Mouse (Mus musculus) MEL (cell line): Measurements from ENCODE around the gene Anks1. TPM values are rescaled to one million over a fixed set of nuclear protein-coding genes. Genes with fewer than 3 reads are reported as not detected.

Experiments used
- DNase-seq: peaks from one replicate; pipeline ENCODE4 v3.0.0; 2011; ENCODE audit warnings: low read depth, low spot score
- H3K27ac ChIP-seq: 2 replicates; pipeline ENCODE4 v1.5.1; 2012; ENCODE audit warnings: low read depth, mild to moderate bottlenecking, control low read depth, low read length, moderate library complexity; ENCODE audit not compliant: control insufficient read depth
- H3K27me3 ChIP-seq, 2 experiments: fragments of 150-350 bp in 1 of 2; sonication (generic) in 1 of 2; 2 replicates each; pipeline ENCODE4 v1.6.1; 2012; ENCODE audit warnings: low read length in 2 of 2, mild to moderate bottlenecking in 2 of 2, improper control_type of control experiment in 1 of 2, moderate library complexity in 1 of 2; ENCODE audit not compliant: insufficient read depth in 2 of 2, control insufficient read depth in 1 of 2
- H3K36me3 ChIP-seq, 2 experiments: 2 replicates each; pipeline ENCODE4 v1.6.1; 2012 to 2014; ENCODE audit warnings: low read length in 2 of 2, improper control_type of control experiment in 1 of 2, inconsistent platforms in 1 of 2, mild to moderate bottlenecking in 1 of 2; ENCODE audit not compliant: insufficient read depth in 2 of 2, control insufficient read depth in 1 of 2
- H3K4me1 ChIP-seq, 2 experiments: fragments of 150-350 bp in 1 of 2; sonication (generic) in 1 of 2; 2 replicates each; pipeline ENCODE4 v1.6.1; 2012; ENCODE audit warnings: low read length in 2 of 2, improper control_type of control experiment in 1 of 2, mild to moderate bottlenecking in 1 of 2; ENCODE audit not compliant: insufficient read depth in 2 of 2, control insufficient read depth in 1 of 2
- H3K4me3 ChIP-seq, 2 experiments: fragments of 150-350 bp in 1 of 2; sonication (generic) in 1 of 2; 2 replicates each; pipeline ENCODE4 v1.5.1; 2012; ENCODE audit warnings: low read depth in 2 of 2, low read length in 2 of 2, mild to moderate bottlenecking in 2 of 2, moderate library complexity in 2 of 2, control low read depth in 1 of 2, improper control_type of control experiment in 1 of 2; ENCODE audit not compliant: control insufficient read depth in 1 of 2, insufficient read depth in 1 of 2
- H3K79me2 ChIP-seq: 2 replicates; pipeline ENCODE4 v1.6.1; 2012; ENCODE audit warnings: mild to moderate bottlenecking, low read length, moderate library complexity; ENCODE audit not compliant: control insufficient read depth, poor library complexity, insufficient read depth
- H3K9ac ChIP-seq: 2 replicates; pipeline ENCODE4 v1.6.1; 2012; ENCODE audit warnings: low read depth, mild to moderate bottlenecking, control low read depth, low read length, moderate library complexity; ENCODE audit not compliant: control insufficient read depth, poor library complexity, severe bottlenecking
- H3K9me3 ChIP-seq: fragments of 150-350 bp; sonication (generic); replicated peaks from 2 replicates; pipeline ENCODE4 v1.6.1; 2012; ENCODE audit warnings: mild to moderate bottlenecking, low read length, improper control_type of control experiment, moderate library complexity; ENCODE audit not compliant: insufficient read depth
- BHLHE40 ChIP-seq: IDR thresholded peaks from 2 replicates; pipeline ENCODE4 v1.6.1; 2012; ENCODE audit warnings: low read depth, mild to moderate bottlenecking, inconsistent platforms, low read length, improper control_type of control experiment, borderline replicate concordance
- CTCF ChIP-seq, 3 experiments: IDR thresholded peaks in 2 of 3; conservative IDR thresholded peaks in 1 of 3; 2 replicates each; pipeline ENCODE4 v1.5.1; 2011 to 2012; ENCODE audit warnings: low read length in 3 of 3, low read depth in 2 of 3, mild to moderate bottlenecking in 2 of 3, improper control_type of control experiment in 1 of 3, inconsistent platforms in 1 of 3, mixed read lengths in 1 of 3, moderate library complexity in 1 of 3; ENCODE audit not compliant: control insufficient read depth in 1 of 3, insufficient read depth in 1 of 3, poor library complexity in 1 of 3, severe bottlenecking in 1 of 3
- E2F4 ChIP-seq: IDR thresholded peaks from 2 replicates; pipeline ENCODE4 v1.6.1; 2011; ENCODE audit warnings: low read depth, low read length, improper control_type of control experiment, borderline replicate concordance
- ELF1 ChIP-seq: IDR thresholded peaks from 2 replicates; pipeline ENCODE4 v1.6.1; 2014; ENCODE audit warnings: low read depth, mild to moderate bottlenecking, inconsistent platforms, low read length, improper control_type of control experiment, moderate library complexity
- ETS1 ChIP-seq: IDR thresholded peaks from 2 replicates; pipeline ENCODE4 v1.6.1; 2012; ENCODE audit warnings: low read depth, mild to moderate bottlenecking, inconsistent platforms, low read length, improper control_type of control experiment, moderate library complexity
- GATA1 ChIP-seq: IDR thresholded peaks from 2 replicates; pipeline ENCODE4 v1.6.1; 2011; ENCODE audit warnings: low read depth, low read length, improper control_type of control experiment
- HCFC1 ChIP-seq: IDR thresholded peaks from 2 replicates; pipeline ENCODE4 v1.6.1; 2012; ENCODE audit warnings: low read depth, mild to moderate bottlenecking, inconsistent platforms, low read length, improper control_type of control experiment, moderate library complexity
- KAT2A ChIP-seq: conservative IDR thresholded peaks from 2 replicates; pipeline ENCODE4 v1.6.1; 2012; ENCODE audit warnings: low read depth, low read length, improper control_type of control experiment, inconsistent platforms
- MXI1 ChIP-seq: IDR thresholded peaks from 2 replicates; pipeline ENCODE4 v1.6.1; 2011; ENCODE audit warnings: mild to moderate bottlenecking, low read depth, low read length, improper control_type of control experiment
- MYB ChIP-seq: IDR thresholded peaks from 2 replicates; pipeline ENCODE4 v1.6.1; 2011; ENCODE audit warnings: mild to moderate bottlenecking, low read depth, low read length, improper control_type of control experiment
- MYC ChIP-seq: IDR thresholded peaks from 2 replicates; pipeline ENCODE4 v1.6.1; 2011; ENCODE audit warnings: low read depth, mild to moderate bottlenecking, low read length, improper control_type of control experiment, moderate library complexity
- NELFE ChIP-seq: IDR thresholded peaks from 2 replicates; pipeline ENCODE4 v1.6.1; 2011; ENCODE audit warnings: low read depth, low read length, improper control_type of control experiment
- POLR2A ChIP-seq, 2 experiments: IDR thresholded peaks; 2 replicates each; pipeline ENCODE4 v1.6.1; 2011 to 2012; ENCODE audit warnings: low read length in 2 of 2, mild to moderate bottlenecking in 2 of 2, control low read depth in 1 of 2, improper control_type of control experiment in 1 of 2, low read depth in 1 of 2, moderate library complexity in 1 of 2; ENCODE audit not compliant: control insufficient read depth in 1 of 2, insufficient read depth in 1 of 2, poor library complexity in 1 of 2
- POLR2AphosphoS2 ChIP-seq: IDR thresholded peaks from 2 replicates; pipeline ENCODE4 v1.6.1; 2011; ENCODE audit warnings: low read length, improper control_type of control experiment
- POLR2AphosphoS5 ChIP-seq: IDR thresholded peaks from 2 replicates; pipeline ENCODE4 v1.6.1; 2012; ENCODE audit warnings: low read depth, borderline replicate concordance, mild to moderate bottlenecking, inconsistent platforms, low read length, moderate library complexity, mixed read lengths
- RCOR1 ChIP-seq: IDR thresholded peaks from 2 replicates; pipeline ENCODE4 v1.6.1; 2012; ENCODE audit warnings: low read depth, mild to moderate bottlenecking, inconsistent platforms, low read length, improper control_type of control experiment
- SMC3 ChIP-seq: IDR thresholded peaks from 2 replicates; pipeline ENCODE4 v1.6.1; 2011; ENCODE audit warnings: low read depth, low read length, improper control_type of control experiment
- TBP ChIP-seq: IDR thresholded peaks from 2 replicates; pipeline ENCODE4 v1.8.0; 2011; ENCODE audit warnings: low read depth, low read length, improper control_type of control experiment
- TCF12 ChIP-seq: IDR thresholded peaks from 2 replicates; pipeline ENCODE4 v1.6.1; 2014; ENCODE audit warnings: low read depth, mild to moderate bottlenecking, inconsistent platforms, low read length, improper control_type of control experiment, moderate library complexity
- USF1 ChIP-seq: IDR thresholded peaks from 2 replicates; pipeline ENCODE4 v1.6.1; 2014; ENCODE audit warnings: low read depth, mild to moderate bottlenecking, inconsistent platforms, low read length, improper control_type of control experiment, moderate library complexity
- USF2 ChIP-seq, 2 experiments: IDR thresholded peaks; 2 replicates each; pipeline ENCODE4 v1.6.1; 2011 to 2012; ENCODE audit warnings: improper control_type of control experiment in 2 of 2, low read length in 2 of 2, borderline replicate concordance in 1 of 2, inconsistent platforms in 1 of 2, low read depth in 1 of 2, mild to moderate bottlenecking in 1 of 2; ENCODE audit not compliant: insufficient read depth in 1 of 2
- ZMIZ1 ChIP-seq: IDR thresholded peaks from 2 replicates; pipeline ENCODE4 v1.6.1; 2012; ENCODE audit warnings: low read depth, mild to moderate bottlenecking, inconsistent platforms, low read length, improper control_type of control experiment, moderate library complexity
- ZNF384 ChIP-seq: IDR thresholded peaks from 2 replicates; pipeline ENCODE4 v1.6.1; 2012; ENCODE audit warnings: low read depth, mild to moderate bottlenecking, inconsistent platforms, low read length, improper control_type of control experiment
- polyA plus RNA-seq, 2 experiments: library from polyadenylated mRNA; stranded (reverse) in 1 of 2; unstranded in 1 of 2; fragments of >175 nt in 1 of 2; fragments of >200 nt in 1 of 2; gene quantifications; 2 replicates each; pipeline versions ENCODE4 v1.2.1 to v1.2.4; 2012; ENCODE audit warnings: low replicate concordance in 2 of 2, low read depth in 1 of 2; ENCODE audit not compliant: insufficient read length in 2 of 2, insufficient read depth in 1 of 2, missing spikeins in 1 of 2
- total RNA-seq: library from RNA; depleted of rRNA; stranded (reverse); fragments of 300-350 nt; gene quantifications from 2 replicates; pipeline ENCODE4 v1.2.3, GENCODE M21; 2012

The Anks1 gene
- total and polyA plus RNA-seq, 3 experiments: 11.9 to 15.9 TPM; not detected in 1

GRCm38 (mm10) chr17:28013259-28013875 lies 104.3 kb downstream of the Anks1 start:
- Histone ChIP-seq H3K4me1 (no peaks in the 10 kb centered on the region), H3K36me3 (no peaks in the 10 kb centered on the region), H3K9ac (no peak overlapping the region)

GRCm38 (mm10) chr17:28014449-28014848 lies 105.3 kb downstream of the Anks1 start:
- Histone ChIP-seq H3K4me3 (no peak overlapping the region), H3K9ac (no peak overlapping the region), H3K27me3 (no peaks in the 10 kb centered on the region), H3K9me3 (no peaks in the 10 kb centered on the region), H3K79me2 (no peaks in the 10 kb centered on the region), H3K27ac (no peak overlapping the region), H3K36me3 (no peaks in the 10 kb centered on the region), H3K4me1 (no peaks in the 10 kb centered on the region)
- no peak for TF ChIP-seq ZNF384
- no peak for TF ChIP-seq ELF1
- no peak for TF ChIP-seq MYB
- no peak for TF ChIP-seq E2F4
- TF ChIP-seq RCOR1: no peak
- TF ChIP-seq GATA1: no peak
- TF ChIP-seq USF2 (IDR thresholded peaks at IDR 0.05; ENCODE audit: borderline replicate concordance in 1 of 2, insufficient read depth in 1 of 2, low read depth in 1 of 2, low read length in 2 of 2): no peak
- TF ChIP-seq MYC: no peak
- TF ChIP-seq KAT2A: no peak
- TF ChIP-seq HCFC1: no peak
- no peak for TF ChIP-seq POLR2A (IDR thresholded peaks at IDR 0.05; ENCODE audit: control insufficient read depth in 1 of 2, insufficient read depth in 1 of 2, low read depth in 1 of 2, low read length in 2 of 2, poor library complexity in 1 of 2)
- TF ChIP-seq NELFE: no peak
- no peak for TF ChIP-seq ZMIZ1
- no peak for TF ChIP-seq POLR2AphosphoS2
- no peak for TF ChIP-seq SMC3
- TF ChIP-seq CTCF (IDR thresholded peaks at IDR 0.05 in 2 of 3, conservative IDR thresholded peaks at IDR 0.05 in 1 of 3; ENCODE audit: control insufficient read depth in 1 of 3, insufficient read depth in 1 of 3, low read depth in 2 of 3, low read length in 3 of 3, poor library complexity in 1 of 3, severe bottlenecking in 1 of 3): no peak
- TF ChIP-seq TBP: no peak
- TF ChIP-seq POLR2AphosphoS5: no peak
- no peak for TF ChIP-seq USF1
- no peak for TF ChIP-seq TCF12
- no peak for DNase-seq

More at GRCm38 (mm10) chr17:28013259-28013875, 104.3 kb downstream of the Anks1 start:
- no peak overlapping the region for H3K4me3 ChIP-seq
- peak; percentile 70 for DNase-seq
- H3K27ac ChIP-seq: no peak overlapping the region
- no peaks in the 10 kb centered on the region for H3K27me3 ChIP-seq
- H3K9me3 ChIP-seq: no peaks in the 10 kb centered on the region
- H3K79me2 ChIP-seq: no peaks in the 10 kb centered on the region
- TF ChIP-seq MXI1 (no peak), RCOR1 (no peak), BHLHE40 (no peak), ETS1 (no peak), CTCF (IDR thresholded peaks at IDR 0.05 in 2 of 3, conservative IDR thresholded peaks at IDR 0.05 in 1 of 3; ENCODE audit: control insufficient read depth in 1 of 3, insufficient read depth in 1 of 3, low read depth in 2 of 3, low read length in 3 of 3, poor library complexity in 1 of 3, severe bottlenecking in 1 of 3) (peak in 2 of 3 experiments; percentile 36 to 38; a peak in 2 of 6 replicates)
